Mouse (Mus musculus) midbrain, embryonic 12.5 days (tissue): ENCODE measurements at regions not wholly inside any gene's neighbourhood (a gene's known extent, or its start where the extent isn't known, plus 50 kb on each side); places are given as distances from the start of the nearest gene placed in this dataset.

Source experiments
- ATAC-seq: fragments of 200-750 bp; cut with Nextera tagmentation; 2 replicates; pipeline ENCODE4 v1.8.0; 2017; ENCODE audit warnings: low read depth, moderate TSS enrichment, moderate library complexity; ENCODE audit not compliant: low FRiP score
- H3K27ac ChIP-seq: fragments of 300-500 bp; sonication (generic); replicated peaks from 2 replicates; pipeline ENCODE4 v1.5.1; 2016; ENCODE audit warnings: mild to moderate bottlenecking
- H3K27me3 ChIP-seq: fragments of 300-500 bp; sonication (generic); 2 replicates; pipeline ENCODE4 v1.6.1; 2016; ENCODE audit warnings: mild to moderate bottlenecking
- H3K36me3 ChIP-seq: fragments of 300-500 bp; sonication (generic); 2 replicates; pipeline ENCODE4 v1.6.1; 2016
- H3K4me1 ChIP-seq: fragments of 300-500 bp; sonication (generic); 2 replicates; pipeline ENCODE4 v1.6.1; 2016
- H3K4me2 ChIP-seq: fragments of 300-500 bp; sonication (generic); replicated peaks from 2 replicates; pipeline ENCODE4 v1.6.1; 2016; ENCODE audit warnings: mild to moderate bottlenecking, moderate library complexity
- H3K4me3 ChIP-seq: fragments of 300-500 bp; sonication (generic); 2 replicates; pipeline ENCODE4 v1.5.1; 2016; ENCODE audit warnings: mild to moderate bottlenecking
- H3K9ac ChIP-seq: fragments of 300-500 bp; sonication (generic); replicated peaks from 2 replicates; pipeline ENCODE4 v1.6.1; 2016; ENCODE audit warnings: mild to moderate bottlenecking, moderate library complexity
- H3K9me3 ChIP-seq: fragments of 300-500 bp; sonication (generic); 2 replicates; pipeline ENCODE4 v1.6.1; 2016; ENCODE audit warnings: mild to moderate bottlenecking
- WGBS: fragments of 180-500 bp; shearing (Covaris S2); methylation state at CpG from one replicate; pipeline ENCODE4 v1.1.7; 2016; 5-methylcytosine and 5-hydroxymethylcytosine counted together

DNA sequence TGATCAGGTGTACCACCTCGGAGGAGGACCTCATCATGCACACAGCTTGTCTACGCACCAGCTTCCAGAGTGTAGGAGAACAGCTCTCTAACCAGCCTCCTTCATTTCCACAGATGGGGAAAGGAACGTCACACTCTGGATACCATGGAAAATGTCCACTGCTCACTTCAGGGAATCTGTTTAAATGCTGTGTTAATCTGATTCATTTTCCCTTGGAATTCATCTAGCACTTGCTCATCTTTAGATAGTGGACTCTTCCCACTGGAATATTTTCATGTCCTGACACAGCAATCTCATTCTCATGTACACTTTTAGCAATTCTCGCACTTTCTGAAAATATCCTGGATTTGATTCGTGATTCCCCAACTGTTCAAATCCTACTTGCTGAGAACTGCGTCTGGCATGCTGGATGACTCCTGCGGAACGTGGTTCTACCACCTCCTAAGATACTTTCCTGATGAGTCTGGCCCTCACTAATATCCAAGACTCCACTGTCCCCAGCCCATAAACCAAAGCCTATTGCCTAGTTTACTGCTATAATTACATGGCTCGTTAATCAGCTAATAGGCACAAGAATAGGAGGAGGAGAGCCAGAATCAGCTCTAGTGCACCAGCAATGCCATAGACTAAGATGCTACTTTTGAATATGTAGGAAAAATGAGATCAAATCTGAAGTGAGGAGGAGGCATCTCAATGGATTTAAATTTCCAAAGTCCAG lies 56.0 kb upstream of the Bdnf start:
- ATAC-seq: no peak
- Histone ChIP-seq H3K4me2 (no peak overlapping the region), H3K27ac (no peak overlapping the region), H3K9me3 (no peaks in the 10 kb centered on the region), H3K4me3 (no peak overlapping the region), H3K4me1 (no peaks in the 10 kb centered on the region), H3K9ac (no peak overlapping the region), H3K36me3 (no peaks in the 10 kb centered on the region), H3K27me3 (no peaks in the 10 kb centered on the region)
- WGBS: 90% methylated on average over 9 of the region's 9 CpGs

DNA sequence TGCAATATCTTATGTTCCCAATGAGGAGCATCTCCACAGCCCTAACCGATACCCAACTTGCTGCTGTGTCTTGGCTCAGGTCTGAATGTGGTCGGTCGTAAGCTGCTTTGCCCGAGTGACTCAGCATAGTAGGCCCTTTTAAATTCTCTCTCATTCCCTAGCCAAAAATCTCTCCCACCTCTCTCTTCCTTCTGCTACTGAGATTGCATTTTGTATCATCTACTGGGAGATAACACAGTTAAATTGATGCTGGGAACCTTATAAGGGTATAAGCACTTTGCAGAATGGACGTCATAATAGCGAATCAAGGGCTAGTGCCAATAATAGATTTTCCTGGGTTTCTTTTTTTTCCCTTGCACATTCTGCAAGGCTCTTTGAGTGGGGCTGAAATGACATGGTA lies 54.8 kb upstream of the Bdnf start:
- no peak for ATAC-seq
- no peaks in the 10 kb centered on the region for H3K36me3 ChIP-seq
- H3K4me3 ChIP-seq: no peak overlapping the region
- H3K9me3 ChIP-seq: no peaks in the 10 kb centered on the region
- H3K27me3 ChIP-seq: no peaks in the 10 kb centered on the region
- 89% methylated on average over 6 of the region's 6 CpGs for WGBS
- H3K4me1 ChIP-seq: no peaks in the 10 kb centered on the region
- no peak overlapping the region for H3K9ac ChIP-seq
- H3K27ac ChIP-seq: no peak overlapping the region
- H3K4me2 ChIP-seq: no peak overlapping the region

DNA sequence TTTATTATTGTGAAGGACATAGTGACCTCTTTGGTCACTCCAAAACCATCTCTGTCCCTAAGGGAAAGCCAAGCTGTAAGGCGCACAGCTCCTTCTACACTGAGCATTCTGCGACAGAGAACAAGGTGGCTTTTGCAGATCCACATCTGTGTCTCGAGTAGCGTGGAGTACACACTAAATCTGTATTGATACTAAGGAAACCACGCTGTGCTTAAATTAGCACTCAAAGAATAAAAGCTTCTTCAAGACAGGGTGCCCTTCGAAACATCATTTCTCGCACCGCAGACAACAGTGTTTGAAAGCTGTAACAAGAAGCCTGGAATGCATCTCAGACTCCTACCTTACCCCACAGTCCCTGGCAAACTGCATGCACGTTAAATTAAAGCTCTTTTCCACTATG lies 52.9 kb upstream of the Bdnf start:
- no peak for ATAC-seq
- WGBS: 51% methylated on average over 9 of the region's 9 CpGs
- Histone ChIP-seq H3K27ac (no peak overlapping the region), H3K9ac (no peak overlapping the region), H3K9me3 (no peaks in the 10 kb centered on the region), H3K27me3 (no peaks in the 10 kb centered on the region), H3K36me3 (no peaks in the 10 kb centered on the region), H3K4me1 (no peaks in the 10 kb centered on the region), H3K4me2 (no peak overlapping the region), H3K4me3 (no peak overlapping the region)
